Mouse (Mus musculus): ENCODE data around the gene Gm28048. TPM values are rescaled to one million over a fixed set of nuclear protein-coding genes. Genes with fewer than 3 reads are reported as not detected.
A peak's percentile ranks its signal among the peaks of the same experiment; 100 is the strongest.

Gene Gm28048
- polyA plus RNA-seq, 1 experiment = 0.05 TPM

GRCm38 (mm10) chr11:22972746-22973526, 9.0 kb downstream of the Gm28048 start:
- 54% methylated on average over 44 of the region's 46 CpGs for WGBS
- peak; percentile 67 to 72 for DNase-seq (ENCODE audit: low read depth in 1 of 2, low spot score in 2 of 2)
- Histone ChIP-seq H3K4me1 (ENCODE audit: control insufficient read depth, insufficient read depth, insufficient read length) (0 out of 2 replicates have a peak, but pooled peaks cover 3% of the 10 kb centered on the region), H3K27ac (ENCODE audit: insufficient read depth, low read length) (peak overlapping the region; percentile 70), H3K27me3 (ENCODE audit: control insufficient read depth, insufficient read depth, low read length) (no peaks in the 10 kb centered on the region), H3K36me3 (ENCODE audit: control insufficient read depth, insufficient read depth, low read length) (no peaks in the 10 kb centered on the region; the same call in 1 of the 2 replicates), H3K4me3 (ENCODE audit: extremely low read depth, insufficient read depth, insufficient read length) (peak overlapping the region; percentile 71)
- TF ChIP-seq CTCF (IDR thresholded peaks at IDR 0.05; ENCODE audit: extremely low read depth, insufficient read depth, insufficient read length, insufficient replicate concordance) = no peak
- TF ChIP-seq POLR2A (IDR thresholded peaks at IDR 0.05; ENCODE audit: low read depth, low read length) = no peak

DNA sequence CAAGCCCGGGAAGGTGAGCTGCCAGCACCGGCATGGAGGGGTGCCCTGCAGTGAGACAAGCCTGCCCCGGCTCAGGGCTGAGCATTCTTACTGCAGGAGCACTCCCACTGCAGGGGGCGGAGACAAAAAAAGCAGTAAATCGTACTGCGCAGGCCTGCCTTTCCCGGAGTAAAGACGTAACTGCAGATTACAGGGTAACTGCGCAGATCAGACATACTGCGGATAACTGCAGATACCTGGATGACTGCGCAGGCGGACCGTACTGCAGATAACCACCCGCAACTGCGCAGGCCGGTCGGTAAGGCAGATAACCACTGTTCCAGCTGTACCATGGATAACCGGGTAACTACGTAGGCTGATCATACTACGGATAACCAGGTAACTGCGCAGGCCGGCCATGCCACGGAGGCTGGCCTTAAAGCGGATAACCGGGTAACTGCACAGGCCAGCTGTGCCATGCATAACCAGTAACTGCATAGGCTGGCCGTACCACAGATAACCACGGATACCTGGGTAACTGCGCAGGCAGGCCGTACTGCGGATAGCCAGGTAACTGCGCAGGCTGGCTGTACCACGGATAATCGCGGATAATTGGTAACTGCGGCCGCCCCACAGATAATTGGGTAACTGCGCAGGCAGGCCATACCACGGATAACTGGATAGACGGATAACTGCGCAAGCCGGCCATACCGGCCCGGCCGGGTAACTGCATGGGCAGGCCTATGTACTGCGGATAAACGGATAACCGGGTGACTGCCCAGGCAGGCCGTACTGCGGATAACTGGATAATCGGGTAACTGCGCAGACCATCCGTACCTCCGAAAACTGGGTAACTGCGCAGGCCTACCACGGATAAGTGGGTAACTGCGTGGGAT, 9.8 kb downstream of the Gm28048 start, which contains the start of gene Zrsr1:
Gene Zrsr1 (plus strand): TSS at position 171 of the 875 bp plus-strand sequence.
- H3K36me3 ChIP-seq (ENCODE audit: control insufficient read depth, insufficient read depth, low read length) = no peaks in the 10 kb centered on the region
- H3K27ac ChIP-seq (ENCODE audit: insufficient read depth, low read length) = peak within 1 kb of the TSS; percentile 70
- H3K4me3 ChIP-seq (ENCODE audit: extremely low read depth, insufficient read depth, insufficient read length) = peak within 1 kb of the TSS; percentile 71
- 0 out of 2 replicates have a peak, but pooled peaks cover 3% of the 10 kb centered on the region for H3K4me1 ChIP-seq (ENCODE audit: control insufficient read depth, insufficient read depth, insufficient read length)
- peak; percentile 59 to 62 for DNase-seq (ENCODE audit: low read depth in 1 of 2, low spot score in 2 of 2)
- H3K27me3 ChIP-seq (ENCODE audit: control insufficient read depth, insufficient read depth, low read length) = no peaks in the 10 kb centered on the region
- WGBS = 51% methylated on average over 56 of the region's 56 CpGs
- TF ChIP-seq POLR2A (IDR thresholded peaks at IDR 0.05; ENCODE audit: low read depth, low read length) (peak; percentile 49; the same call in 1 of the 2 replicates), CTCF (IDR thresholded peaks at IDR 0.05; ENCODE audit: extremely low read depth, insufficient read depth, insufficient read length, insufficient replicate concordance) (no peak)

- Histone ChIP-seq H3K36me3 (ENCODE audit: control insufficient read depth, insufficient read depth, low read length) (no peaks in the 10 kb centered on the region), H3K4me3 (ENCODE audit: extremely low read depth, insufficient read depth, insufficient read length) (no peak overlapping the region), H3K27ac (ENCODE audit: insufficient read depth, low read length) (no peak overlapping the region), H3K4me1 (ENCODE audit: control insufficient read depth, insufficient read depth, insufficient read length) (0 out of 2 replicates have a peak, but pooled peaks cover 3% of the 10 kb centered on the region), H3K27me3 (ENCODE audit: control insufficient read depth, insufficient read depth, low read length) (no peaks in the 10 kb centered on the region)
- TF ChIP-seq CTCF (IDR thresholded peaks at IDR 0.05; ENCODE audit: extremely low read depth, insufficient read depth, insufficient read length, insufficient replicate concordance) (no peak), POLR2A (IDR thresholded peaks at IDR 0.05; ENCODE audit: low read depth, low read length) (no peak)
- WGBS = 92% methylated on average over 1 of the region's 1 CpGs
- no peak for DNase-seq (ENCODE audit: low read depth in 1 of 2, low spot score in 2 of 2)
Observed at GRCm38 (mm10) chr11:22970546-22970945, 11.3 kb downstream of the Gm28048 start.

GRCm38 (mm10) chr11:22969486-22969885, 12.4 kb downstream of the Gm28048 start:
- H3K4me3 ChIP-seq (ENCODE audit: extremely low read depth, insufficient read depth, insufficient read length) = no peak overlapping the region
- no peak for DNase-seq (ENCODE audit: low read depth in 1 of 2, low spot score in 2 of 2)
- no peaks in the 10 kb centered on the region for H3K36me3 ChIP-seq (ENCODE audit: control insufficient read depth, insufficient read depth, low read length)
- WGBS = 21% methylated on average over 6 of the region's 6 CpGs
- H3K4me1 ChIP-seq (ENCODE audit: control insufficient read depth, insufficient read depth, insufficient read length) = 0 out of 2 replicates have a peak, but pooled peaks cover 3% of the 10 kb centered on the region
- no peaks in the 10 kb centered on the region for H3K27me3 ChIP-seq (ENCODE audit: control insufficient read depth, insufficient read depth, low read length)
- TF ChIP-seq POLR2A (IDR thresholded peaks at IDR 0.05; ENCODE audit: low read depth, low read length) = no peak
- TF ChIP-seq CTCF (IDR thresholded peaks at IDR 0.05; ENCODE audit: extremely low read depth, insufficient read depth, insufficient read length, insufficient replicate concordance) = no peak
- H3K27ac ChIP-seq (ENCODE audit: insufficient read depth, low read length) = no peak overlapping the region

GRCm38 (mm10) chr11:22965503-22965902, 16.4 kb downstream of the Gm28048 start:
- TF ChIP-seq POLR2A (IDR thresholded peaks at IDR 0.05; ENCODE audit: low read depth, low read length) = no peak
- TF ChIP-seq CTCF (IDR thresholded peaks at IDR 0.05; ENCODE audit: extremely low read depth, insufficient read depth, insufficient read length, insufficient replicate concordance) = peak; percentile 6; the same call in 1 of the 2 replicates
- no peaks in the 10 kb centered on the region for H3K36me3 ChIP-seq (ENCODE audit: control insufficient read depth, insufficient read depth, low read length)
- no peak overlapping the region for H3K4me3 ChIP-seq (ENCODE audit: extremely low read depth, insufficient read depth, insufficient read length)
- no peak for DNase-seq (ENCODE audit: low read depth in 1 of 2, low spot score in 2 of 2)
- 92% methylated on average over 4 of the region's 4 CpGs for WGBS
- no peaks in the 10 kb centered on the region for H3K4me1 ChIP-seq (ENCODE audit: control insufficient read depth, insufficient read depth, insufficient read length)
- H3K27ac ChIP-seq (ENCODE audit: insufficient read depth, low read length) = no peak overlapping the region
- H3K27me3 ChIP-seq (ENCODE audit: control insufficient read depth, insufficient read depth, low read length) = no peaks in the 10 kb centered on the region

DNA sequence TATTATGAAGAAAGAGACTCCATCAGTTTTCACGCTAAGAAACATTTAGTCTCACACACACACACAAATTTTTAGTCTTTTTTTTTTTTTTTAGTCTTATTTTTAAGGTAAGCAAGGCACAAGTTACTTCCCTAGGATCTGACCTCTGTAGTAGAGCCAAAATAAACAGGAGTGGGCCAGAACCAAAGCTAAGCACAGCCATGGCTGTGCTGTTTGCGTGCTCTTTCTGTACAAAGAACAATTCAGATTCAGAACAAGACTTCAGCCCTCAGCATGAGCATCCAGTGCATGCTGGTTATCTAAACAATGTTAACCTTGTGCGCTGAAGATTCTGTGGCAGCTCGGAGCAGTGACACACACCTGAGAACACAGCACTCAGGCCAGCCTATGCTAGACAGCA, 17.5 kb downstream of the Gm28048 start:
- no peaks in the 10 kb centered on the region for H3K27me3 ChIP-seq (ENCODE audit: control insufficient read depth, insufficient read depth, low read length)
- no peak overlapping the region for H3K4me3 ChIP-seq (ENCODE audit: extremely low read depth, insufficient read depth, insufficient read length)
- TF ChIP-seq POLR2A (IDR thresholded peaks at IDR 0.05; ENCODE audit: low read depth, low read length) (no peak), CTCF (IDR thresholded peaks at IDR 0.05; ENCODE audit: extremely low read depth, insufficient read depth, insufficient read length, insufficient replicate concordance) (no peak)
- no peaks in the 10 kb centered on the region for H3K4me1 ChIP-seq (ENCODE audit: control insufficient read depth, insufficient read depth, insufficient read length)
- 94% methylated on average over 4 of the region's 4 CpGs for WGBS
- no peaks in the 10 kb centered on the region for H3K36me3 ChIP-seq (ENCODE audit: control insufficient read depth, insufficient read depth, low read length)
- DNase-seq (ENCODE audit: low read depth in 1 of 2, low spot score in 2 of 2) = no peak
- no peak overlapping the region for H3K27ac ChIP-seq (ENCODE audit: insufficient read depth, low read length)
